Mouse (Mus musculus) natural killer cell, adult 2 months (primary cell): Measurements from ENCODE around the gene Arid1b.
A peak's percentile ranks its signal among the peaks of the same experiment; 100 is the strongest.
"Not testable (repeated sequence)": the region's sequence is repeated elsewhere in the genome, so short reads cannot be mapped to it uniquely, and the experiment has no call there.

Experiments used
- DNase-seq, 2 experiments: peaks; one replicate each; pipeline ENCODE4 v3.0.0; 2022; ENCODE audit warnings: low spot score in 2 of 2

Arid1b gene

DNA sequence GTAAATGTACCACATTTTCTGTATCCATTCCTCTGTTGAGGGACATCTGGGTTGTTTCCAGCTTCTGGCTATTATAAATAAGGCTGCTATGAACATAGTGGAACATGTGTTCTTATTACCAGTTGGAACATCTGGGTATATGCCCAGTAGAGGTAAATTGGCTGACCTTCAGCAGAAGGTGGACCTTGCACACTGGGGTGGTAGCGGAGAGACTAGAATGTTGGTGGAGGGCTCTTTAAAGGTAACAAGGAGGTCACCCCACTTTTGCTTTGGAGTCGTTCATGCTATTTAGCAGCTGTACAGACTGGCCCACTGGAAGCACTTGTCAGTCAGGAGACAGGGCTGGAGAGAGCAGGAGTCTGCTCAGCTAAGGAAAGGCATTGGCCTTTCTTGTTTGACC lies 94.1 kb downstream of the Arid1b start:
- not testable (repeated sequence) for DNase-seq

DNA sequence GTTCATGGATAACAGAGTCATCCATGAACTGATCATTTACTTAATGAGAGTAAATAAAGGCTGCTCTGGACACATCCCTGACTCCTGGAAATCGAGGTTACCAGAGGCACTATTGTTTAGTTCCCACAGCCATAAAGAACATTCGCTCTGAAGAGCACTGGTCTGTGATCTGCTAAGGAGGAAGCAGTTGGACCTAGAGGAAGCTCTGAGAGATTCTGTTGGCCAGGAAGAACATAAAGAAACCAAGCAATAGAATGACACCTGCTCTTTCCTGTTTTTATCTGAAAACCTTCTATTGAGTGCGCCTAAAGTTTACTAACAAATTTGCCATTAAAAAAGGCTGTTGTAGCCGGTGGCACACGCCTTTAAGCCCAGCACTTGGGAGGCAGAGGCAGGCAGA lies 94.7 kb downstream of the Arid1b start:
- no peak for DNase-seq

DNA sequence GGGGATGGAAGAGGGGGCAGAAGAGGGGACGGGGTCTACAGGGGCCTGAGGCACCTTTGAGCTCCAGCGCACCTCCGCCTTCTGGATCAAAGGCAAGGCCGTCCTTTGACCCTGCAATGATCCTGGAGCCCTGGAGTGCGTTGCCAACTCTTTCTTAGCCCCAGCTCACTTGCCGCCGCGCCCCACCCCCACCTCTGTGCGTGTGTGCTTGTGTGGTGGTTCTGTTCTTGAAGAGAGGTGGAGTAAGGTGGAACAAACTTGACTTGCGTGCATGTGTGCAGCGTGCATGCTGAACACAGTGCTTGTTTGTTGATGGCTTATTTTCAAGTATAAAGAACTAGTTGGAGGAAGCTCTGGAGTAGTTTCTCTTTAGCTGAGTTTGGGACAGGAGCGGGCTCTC lies 95.4 kb downstream of the Arid1b start:
- DNase-seq, result no peak

DNA sequence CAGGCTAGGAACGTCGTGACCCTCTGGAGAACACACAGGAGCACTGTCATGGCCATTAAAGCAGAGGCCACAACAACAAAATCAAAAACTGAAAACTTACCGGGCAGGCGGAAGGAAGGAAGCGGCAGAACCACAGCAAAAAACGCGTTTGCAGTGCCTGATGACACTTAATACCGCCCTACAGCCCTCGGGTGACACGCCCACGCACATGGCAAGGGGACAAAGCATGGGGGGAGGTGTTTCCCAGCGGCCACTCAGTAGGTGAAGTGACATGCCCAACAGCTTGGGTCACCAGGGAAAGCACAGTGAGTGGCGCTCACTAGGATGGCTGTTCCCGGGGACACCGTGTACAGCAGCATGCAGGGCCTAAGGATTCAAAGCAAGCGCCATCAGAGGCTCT lies 97.4 kb downstream of the Arid1b start:
- DNase-seq, result peak; percentile 44 to 54

DNA sequence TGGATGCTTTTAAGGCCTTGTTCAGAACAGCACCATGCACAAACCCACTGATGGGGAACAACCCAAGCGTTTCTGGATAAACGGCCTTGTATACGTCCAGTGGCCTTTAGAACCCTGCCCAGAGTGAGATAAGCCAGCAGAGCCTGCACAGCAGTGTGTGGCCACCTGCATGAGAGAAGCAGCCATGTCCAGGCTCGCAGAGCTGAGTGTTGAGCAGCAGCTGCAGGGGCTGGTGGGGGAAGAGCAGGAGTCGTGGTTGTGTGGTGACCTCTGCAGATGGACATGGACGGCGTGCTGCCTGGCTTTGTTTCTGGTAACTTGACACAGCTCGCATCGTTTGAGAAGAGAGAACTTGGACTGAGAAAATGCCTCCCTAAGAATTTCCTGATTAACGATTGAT lies 97.8 kb downstream of the Arid1b start:
- DNase-seq, result no peak

DNA sequence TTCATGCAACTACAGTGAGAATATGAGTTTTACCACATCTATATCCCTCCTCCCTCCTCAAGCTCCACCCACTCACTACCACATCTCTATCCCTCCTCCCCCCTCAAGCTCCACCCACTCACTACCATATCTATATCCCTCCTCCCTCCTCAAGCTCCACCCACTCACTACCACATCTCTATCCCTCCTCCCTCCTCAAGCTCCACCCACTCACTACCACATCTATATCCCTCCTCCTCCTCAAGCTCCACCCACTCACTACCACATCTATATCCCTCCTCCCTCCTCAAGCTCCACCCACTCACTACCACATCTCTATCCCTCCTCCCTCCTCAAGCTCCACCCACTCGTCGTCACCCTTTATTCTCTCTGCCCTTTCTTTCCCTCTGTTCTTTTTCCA lies 99.2 kb downstream of the Arid1b start:
- DNase-seq, result not testable (repeated sequence)

DNA sequence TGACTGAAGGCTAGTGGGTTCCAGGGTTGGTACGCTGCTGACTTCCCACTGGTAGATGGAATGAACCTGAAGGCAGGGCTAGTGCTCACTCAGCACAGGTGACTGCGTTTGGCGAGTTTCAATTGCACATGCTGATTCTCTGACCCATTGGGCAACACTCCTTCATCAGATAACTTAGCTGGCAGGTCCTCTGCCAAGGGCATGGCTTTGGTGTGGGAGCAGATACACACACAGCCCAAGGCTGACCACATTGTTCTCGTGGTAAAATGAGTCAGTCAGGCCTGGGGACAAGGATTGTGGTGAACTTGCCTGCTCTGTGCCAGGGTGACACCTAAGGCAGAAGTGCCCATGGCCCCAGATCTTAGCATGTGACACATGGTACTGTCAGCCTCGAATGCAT lies 100.5 kb downstream of the Arid1b start:
- DNase-seq, result peak; percentile 18 to 42

DNA sequence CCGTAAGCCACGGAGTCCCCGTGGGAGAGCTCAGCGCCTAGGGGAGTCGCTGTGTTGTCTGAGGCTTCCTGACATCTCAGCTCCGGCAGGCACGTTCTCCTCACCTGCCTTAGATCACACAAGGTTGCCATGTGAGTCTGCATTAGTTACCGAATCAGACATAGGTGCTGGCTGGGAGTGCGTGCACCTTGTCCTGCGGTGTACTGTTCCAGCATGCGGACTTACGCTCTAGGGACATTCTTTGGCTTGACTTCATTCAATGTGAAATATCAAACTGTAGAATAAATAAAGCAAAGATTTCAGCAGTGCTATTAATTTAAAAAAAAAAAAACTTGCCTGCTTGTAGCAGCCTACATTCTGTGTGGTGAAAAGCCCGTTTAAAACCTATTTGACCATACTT lies 101.6 kb downstream of the Arid1b start:
- DNase-seq, result no peak

DNA sequence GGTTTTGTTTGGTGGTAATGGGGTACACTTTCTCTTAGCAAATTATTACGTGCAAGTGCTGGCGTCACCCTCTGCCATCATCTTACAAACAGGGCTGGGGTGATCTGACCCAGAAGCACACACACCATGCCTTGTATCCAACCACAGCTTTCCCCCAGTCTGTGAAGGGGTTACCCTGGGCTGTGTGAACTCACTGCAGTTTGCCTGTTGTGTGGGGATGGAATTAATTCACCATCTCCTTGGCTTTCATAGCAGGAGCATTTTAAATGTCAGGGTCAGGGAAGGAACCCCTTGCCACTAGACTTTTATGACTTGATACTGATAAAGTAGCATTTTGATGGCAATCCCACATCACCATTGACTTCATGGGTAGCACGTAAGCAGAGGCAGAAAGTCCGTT lies 102.9 kb downstream of the Arid1b start:
- DNase-seq, result no peak

DNA sequence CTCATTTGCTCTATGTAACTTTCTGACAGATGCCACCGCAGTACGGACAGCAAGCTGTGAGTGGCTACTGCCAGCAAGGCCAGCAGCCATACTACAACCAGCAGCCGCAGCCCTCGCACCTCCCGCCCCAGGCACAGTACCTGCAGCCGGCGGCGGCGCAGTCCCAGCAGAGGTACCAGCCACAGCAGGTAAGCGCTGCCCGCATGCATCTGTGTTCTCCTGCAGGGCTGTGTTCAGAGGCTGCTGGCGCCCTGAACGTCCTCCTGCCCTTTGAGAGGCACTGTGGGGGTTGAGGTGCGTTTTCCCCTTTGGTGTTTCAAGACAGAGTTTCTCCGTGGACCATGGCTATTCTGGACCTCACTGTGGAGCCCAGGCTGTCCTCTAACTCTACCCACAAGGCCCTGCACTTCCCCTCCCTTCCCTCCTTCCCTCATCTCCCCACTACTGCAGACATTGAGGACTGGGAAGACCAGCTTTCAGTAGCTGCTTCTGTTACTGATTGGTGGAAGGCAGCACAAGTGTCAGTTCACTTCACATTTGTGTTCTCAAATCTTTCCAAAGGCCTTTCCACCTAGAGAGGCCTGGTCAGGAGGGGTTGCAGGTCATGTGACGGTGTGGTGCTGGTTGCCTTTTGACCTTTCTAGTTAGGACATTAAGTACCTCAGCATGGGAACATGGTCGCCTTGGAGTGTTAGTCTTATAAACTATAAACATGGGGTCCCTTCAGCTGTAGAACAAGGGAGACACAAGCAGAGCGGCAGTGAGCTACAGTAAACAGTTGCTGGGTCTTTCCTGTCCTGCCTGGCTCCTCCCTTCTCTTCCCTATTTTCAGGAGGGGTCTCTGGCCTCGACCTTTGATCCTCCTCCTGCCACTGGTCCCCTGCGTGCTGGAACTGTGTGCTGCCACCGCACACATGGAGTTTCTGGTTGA lies 103.7 kb downstream of the Arid1b start:
- no peak for DNase-seq

DNA sequence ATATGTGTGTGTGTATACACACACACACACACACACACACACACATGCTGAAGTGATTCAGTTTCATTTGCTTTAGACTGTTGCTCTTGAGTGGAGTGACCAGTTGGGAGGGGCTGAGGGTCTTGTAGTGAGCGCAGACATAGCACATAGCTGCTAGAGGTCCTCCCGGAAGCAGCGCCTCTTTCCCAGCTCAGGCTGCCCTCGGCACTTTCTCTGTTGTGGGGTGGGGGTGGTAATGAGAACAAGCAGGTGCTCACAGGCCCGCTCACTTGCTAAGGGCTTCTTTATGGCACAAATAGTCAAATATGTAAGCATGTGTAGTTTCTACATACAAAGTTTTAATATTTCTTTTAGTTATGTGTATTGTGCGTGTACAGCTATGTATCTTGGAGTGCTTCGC lies 104.6 kb downstream of the Arid1b start:
- no peak for DNase-seq

DNA sequence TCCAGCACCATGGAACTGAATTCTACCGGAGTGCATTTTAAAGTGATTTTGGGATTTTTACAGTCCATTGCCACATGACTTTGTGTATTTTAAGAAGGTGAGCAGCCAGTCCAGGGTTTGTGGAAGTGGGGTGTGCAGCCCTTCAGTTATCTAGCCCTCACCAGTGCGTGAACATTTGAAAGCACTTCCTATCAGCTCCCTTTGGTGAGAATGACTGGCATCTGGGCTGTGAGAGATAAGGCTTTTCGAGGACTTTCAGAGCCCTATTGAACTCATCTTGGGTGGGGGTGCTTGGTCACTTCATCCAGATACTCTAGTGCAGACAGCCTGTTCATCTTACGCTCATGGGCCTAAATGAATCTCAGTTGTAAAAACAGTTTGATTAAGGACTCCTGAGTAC lies 105.1 kb downstream of the Arid1b start:
- no peak for DNase-seq

DNA sequence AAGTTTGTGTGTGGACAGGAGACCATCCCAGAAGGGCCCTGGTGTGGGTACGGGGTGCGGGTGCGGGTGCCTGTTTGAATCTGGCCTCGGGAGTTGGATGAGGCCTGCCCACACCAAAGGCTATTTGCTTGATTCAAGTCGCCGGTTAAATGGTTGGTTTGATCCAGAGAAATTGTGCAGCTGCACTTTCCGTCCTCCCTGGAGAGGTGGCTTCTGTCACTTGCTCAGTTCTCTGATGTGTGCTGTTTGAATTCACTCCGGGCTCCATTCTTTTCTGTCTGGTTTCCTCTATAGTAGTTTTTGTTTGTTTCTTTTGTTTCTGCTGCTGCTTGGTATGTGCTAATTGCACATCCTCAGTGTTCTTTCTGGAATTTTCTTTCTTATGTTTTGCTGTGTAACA lies 107.0 kb downstream of the Arid1b start:
- DNase-seq, result no peak

DNA sequence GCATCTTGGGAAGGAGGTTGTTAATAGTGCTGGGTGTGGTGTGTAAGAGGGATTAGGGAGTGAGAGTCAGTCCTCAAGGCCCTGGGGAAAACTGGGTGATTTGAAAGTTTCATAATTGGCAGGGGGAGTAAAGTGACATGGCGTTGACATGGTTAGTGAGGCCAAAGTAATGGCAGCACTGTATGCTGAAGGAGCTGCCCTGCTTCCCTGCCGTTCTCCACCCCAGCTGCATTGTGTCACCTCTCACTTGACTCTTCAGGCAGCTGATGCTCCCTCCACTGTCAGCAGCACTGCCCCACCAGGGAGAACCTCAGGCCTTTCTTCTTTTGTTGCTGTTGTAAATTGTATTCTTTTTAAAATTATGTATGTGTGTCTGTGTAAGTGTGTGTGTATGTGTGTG lies 107.8 kb downstream of the Arid1b start:
- DNase-seq, result no peak

DNA sequence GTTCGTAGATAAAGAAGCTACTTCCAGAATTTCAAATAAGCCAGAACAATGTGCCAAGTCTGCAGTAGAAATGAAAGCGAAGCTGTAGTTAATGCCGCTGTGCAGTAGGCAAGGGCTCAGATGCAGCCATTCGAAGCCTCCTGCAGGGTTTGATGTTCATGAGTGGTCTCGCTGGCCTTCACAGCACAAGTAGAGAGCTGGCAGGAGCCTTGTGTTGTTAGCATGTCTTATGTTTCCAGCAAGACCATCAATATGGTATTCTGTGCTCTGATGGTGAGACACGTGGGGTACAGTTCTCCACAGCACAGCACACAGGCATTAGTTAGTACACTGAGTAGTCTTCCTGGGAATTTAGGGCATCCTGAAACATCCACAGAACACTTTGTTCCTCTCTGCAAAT lies 111.6 kb downstream of the Arid1b start:
- no peak for DNase-seq

DNA sequence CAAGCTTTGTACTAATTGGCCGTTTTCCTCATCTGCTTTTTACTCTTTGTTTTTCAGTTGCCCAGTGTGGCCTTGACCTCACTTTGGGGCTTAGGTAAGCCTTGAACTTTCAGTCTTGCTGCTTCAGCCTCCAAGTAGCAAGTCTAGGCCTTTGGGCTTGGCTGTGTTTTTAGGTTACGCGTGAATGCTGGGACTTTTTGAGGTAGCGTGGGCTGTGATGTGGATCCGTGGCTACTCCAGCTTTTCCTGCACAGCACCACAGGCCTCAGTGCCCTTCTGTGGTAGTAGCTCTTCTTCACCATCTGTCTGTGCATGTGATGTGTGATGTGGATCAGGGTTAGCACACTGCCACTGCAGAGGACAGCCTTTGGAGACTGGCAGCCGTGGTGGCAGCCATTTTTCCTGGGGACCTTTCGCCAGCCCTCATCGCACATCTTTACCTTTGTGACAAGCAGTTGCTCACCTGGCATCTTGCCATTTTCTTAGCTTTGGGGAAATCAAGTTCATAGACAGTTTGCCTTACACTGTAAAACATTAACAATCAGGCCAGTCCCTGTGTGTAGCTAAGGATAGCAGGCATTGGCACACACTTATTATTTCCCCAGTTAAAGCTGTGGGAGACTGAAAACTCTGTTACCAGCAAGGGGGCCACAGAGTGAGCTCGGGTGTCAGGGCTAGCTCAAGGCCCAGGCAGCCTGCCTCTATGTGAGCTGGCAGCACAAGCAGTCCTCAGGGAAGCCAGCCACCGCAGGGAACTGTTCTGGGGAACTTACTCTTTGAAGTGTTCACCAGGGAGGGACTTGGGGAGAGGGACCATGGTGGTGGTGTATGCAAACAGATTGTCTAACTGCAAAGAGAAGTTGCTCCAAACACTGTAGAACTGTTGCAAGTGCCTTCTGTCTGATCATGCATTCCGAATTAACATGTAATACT lies 112.4 kb downstream of the Arid1b start:
- DNase-seq, result no peak

DNA sequence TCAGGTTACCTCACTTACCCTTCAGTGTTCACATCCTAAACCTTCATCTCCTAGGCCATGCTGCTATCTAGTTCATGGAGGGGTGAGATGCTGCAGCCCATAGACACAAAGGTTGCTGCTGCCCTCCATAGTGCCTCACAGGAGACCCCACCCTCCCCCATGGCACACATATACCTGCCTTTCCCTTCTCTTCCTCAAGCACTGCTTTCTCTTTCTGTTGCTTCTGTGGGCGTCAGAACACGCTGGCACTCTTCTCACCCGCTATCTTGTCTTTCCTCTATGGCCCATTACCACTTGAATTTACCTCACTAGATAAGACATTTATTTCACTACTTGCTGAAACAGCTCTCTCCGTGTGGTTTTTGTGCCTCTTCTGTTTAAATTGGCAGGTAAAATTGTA lies 113.4 kb downstream of the Arid1b start:
- DNase-seq, result no peak

DNA sequence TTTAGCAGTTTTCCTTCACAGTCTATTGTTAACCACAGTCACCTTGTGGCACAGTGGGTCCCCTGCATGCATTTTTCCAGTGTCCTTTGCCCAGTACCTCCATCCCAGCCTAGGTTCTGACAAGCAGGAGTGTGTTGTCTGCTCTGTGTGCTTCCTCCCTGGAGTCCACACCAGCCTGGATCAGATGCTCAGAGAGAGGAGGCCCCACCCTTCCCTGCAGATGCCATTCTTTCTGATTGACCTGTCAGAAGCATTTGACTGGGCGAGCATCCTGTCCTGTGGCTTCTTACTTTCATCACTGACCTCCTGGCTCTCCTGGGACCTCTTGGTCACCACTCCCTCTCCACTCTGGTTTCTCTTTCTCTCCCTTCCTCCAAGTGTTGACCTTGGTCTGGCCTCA lies 113.9 kb downstream of the Arid1b start:
- DNase-seq, result no peak

DNA sequence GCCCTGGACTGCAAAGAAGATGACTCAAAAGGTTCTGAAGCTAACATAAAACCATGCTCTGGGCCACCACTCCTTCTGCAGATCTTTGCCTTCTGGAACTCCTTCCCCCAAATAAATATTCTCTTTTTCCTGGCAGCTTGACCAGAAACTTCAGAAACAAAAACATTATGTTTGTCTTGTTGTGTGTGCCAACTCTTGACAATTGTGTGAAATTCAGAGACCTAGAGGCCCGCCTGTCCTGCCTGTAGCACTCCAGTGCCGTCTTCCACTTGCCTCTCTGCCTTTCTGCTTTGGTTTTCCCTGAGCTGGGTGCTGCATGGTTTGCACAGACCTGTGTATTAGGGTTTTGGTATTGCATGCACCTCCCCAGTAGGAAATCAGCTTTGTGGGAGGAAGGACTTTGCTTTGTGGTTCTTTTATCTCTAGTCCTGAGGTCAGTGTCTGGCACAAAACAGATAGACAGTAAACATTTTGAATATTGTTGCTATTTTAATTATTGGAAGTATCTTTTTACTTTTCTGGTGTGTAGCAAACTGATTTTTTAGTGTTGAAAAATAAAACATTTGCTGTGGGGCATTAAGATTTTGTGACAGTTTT lies 114.5 kb downstream of the Arid1b start:
- no peak for DNase-seq

DNA sequence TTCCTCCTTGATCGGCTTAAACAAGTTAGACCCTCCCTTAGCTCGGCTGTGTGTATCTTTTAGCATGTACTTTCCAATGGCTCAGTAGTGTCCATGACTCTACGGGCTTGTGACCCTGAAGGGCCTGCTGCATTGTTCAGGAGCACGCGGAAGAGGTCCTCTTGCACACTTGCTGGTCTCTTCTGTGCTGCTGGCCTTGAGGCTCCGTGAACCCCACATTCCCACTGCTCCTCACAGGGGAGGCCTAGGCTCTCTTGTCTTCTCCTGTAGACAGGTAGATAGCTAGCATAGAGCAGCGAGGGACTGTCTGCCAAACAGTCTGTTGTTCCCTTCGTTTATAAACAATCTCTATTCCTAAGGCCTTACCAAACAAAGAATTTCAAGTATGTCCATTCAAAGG lies 115.2 kb downstream of the Arid1b start:
- DNase-seq, result no peak

DNA sequence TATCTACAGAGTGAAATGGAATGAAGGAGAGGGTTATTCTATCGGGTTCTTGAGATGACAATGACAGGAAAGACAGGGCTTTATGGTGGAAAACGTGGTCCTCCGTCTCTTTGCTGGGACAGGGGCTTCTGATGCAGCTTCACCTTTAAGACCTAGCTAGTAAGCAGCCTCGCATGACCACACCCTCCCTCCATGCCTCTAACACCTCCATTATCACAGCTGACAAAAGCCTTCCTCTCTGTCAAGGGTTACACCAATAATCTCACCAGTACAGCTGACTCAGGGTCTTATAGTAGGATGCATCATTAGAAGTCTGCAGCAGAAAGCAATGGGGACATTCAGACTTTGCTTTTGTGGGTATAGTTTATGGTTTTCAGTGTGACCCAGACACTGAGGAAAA lies 116.0 kb downstream of the Arid1b start:
- no peak for DNase-seq

DNA sequence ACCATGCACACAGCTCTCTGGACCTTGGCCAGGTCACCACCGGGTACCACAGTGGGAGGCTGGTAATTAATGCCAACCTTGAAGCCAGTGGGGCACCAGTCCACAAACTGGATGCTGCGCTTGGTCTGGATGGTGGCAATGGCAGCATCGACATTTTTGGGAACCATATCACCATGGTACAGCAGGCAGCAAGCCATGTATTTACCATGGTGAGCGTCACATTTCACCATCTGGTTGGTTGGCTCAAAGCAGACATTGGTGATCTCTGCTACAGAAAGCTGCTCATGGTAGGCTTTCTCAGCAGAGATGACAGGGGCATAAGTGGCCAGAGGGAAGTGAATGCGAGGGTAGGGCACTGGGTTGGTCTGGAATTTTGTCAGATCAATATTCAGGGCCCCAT lies 116.8 kb downstream of the Arid1b start:
- DNase-seq, result not testable (repeated sequence)
